Mouse (Mus musculus) ES-CJ7 (cell line): ENCODE measurements at regions not wholly inside any gene's neighbourhood (a gene's known extent, or its start where the extent isn't known, plus 50 kb on each side); places are given as distances from the start of the nearest gene placed in this dataset.

Experiments used
- DNase-seq: peaks from one replicate; pipeline ENCODE4 v3.0.0; 2011; ENCODE audit warnings: low read depth, low spot score

DNA sequence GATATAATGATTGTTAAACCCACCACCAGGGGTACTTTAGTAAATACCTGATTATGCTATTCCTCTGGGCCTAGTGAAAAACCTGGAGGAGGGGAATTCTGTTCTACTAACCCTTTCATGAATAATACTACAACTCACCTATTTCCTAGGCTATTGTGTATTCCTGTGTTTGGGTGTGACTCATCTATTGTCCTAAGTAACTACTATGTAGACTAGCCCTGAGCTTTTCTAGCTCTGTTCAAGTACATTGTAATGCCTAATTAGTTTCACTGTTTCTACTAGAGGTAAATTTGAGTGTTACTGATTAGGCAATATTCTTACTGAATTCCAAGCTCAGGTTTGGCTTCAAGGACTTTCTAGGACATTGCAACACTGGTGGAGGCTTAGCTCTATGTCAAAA lies 1032.0 kb upstream of the Ppp6c start:
- DNase-seq: peak; percentile 53

DNA sequence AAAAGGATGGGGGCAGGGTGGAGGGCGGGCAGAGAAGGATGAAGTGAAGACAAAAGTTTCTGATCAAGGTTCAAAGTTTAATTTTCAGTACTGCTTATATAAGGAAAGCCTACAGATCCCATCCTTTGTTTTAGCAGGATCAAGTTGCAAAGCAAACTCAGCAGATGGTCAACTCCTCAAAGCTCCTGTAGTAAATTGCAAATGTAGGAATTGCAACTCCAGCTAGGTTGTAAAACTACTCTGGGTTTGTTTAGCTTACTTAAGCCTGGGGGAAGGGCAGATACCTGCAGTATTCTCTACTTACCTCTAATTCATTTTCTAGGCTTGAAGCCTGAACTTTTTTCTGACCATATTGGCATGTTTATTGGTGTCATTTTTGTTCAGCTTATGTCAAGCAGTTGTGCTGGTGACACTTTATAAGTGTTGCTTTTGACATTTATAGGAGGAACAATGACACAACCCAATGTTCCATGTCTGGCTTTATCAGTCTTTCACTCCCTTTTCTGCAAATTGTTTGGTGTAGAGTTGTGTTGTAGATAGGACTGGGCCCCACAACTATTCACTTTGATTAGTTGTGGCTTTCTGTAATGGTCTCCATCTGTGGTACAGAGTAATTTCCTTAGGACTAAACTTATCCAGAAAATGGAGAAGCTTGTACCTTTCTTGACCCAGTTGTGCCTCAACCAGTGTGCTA lies 1023.5 kb upstream of the Ppp6c start:
- no peak for DNase-seq

DNA sequence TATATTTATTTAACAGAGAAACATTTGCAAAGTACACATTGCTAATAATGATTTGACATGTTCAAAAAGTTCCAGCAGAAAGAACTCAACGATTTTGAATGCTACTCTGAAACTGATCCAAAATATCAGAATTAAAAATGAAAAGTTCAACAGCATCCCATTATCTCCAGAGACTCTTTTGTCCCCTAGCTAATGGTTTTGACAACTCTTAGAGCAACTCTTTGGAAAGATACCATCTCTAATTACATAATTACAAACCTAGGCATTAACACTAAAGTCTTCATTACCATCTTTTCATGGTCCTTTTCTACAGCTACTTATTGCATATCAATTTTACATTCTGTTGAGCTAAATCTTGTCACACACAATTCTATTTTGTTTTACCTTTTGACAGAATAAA lies 997.5 kb upstream of the Ppp6c start:
- no peak for DNase-seq

DNA sequence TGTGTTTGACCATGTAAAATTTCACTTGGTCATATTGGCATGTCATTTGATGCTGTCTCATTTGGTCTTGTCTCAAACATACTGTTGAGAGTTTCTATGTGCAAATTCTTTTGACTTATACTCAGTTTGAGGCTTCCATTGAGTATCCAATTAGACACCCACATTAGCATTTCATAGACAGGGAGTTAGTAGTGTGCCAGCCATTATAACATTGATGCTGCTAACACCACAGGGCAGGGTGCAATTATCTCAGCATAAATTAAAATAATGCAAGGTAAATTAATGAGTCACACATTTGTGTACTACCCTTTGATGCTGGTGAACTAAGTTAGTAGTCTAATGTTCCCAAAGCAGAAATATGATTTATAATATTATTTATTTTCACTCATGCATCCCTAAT lies 997.0 kb upstream of the Ppp6c start:
- no peak for DNase-seq
